Mouse (Mus musculus): ENCODE data around the gene Cplx1. TPM values are rescaled to one million over a fixed set of nuclear protein-coding genes. Genes with fewer than 3 reads are reported as not detected.

Cplx1 gene
- total and polyA plus RNA-seq, 2 experiments from 2014 or later, result 118 to 267 TPM

- Histone ChIP-seq H3K9me3 (ENCODE audit: low read length) (no peaks in the 10 kb centered on the region), H3K36me3 (ENCODE audit: insufficient read depth, low read length) (peaks cover 19% of the 10 kb centered on the region), H3K4me2 (ENCODE audit: low read depth, low read length) (no peak overlapping the region), H3K27ac (no peak overlapping the region), H3K9ac (replicated peaks; ENCODE audit: low read length) (no peak overlapping the region), H3K4me3 (ENCODE audit: low read length) (no peak overlapping the region), H3K27me3 (ENCODE audit: insufficient read depth, low read length) (no peaks in the 10 kb centered on the region), H3K4me1 (ENCODE audit: insufficient read depth, low read length) (no peaks in the 10 kb centered on the region)
- ATAC-seq (no peak), DNase-seq (ENCODE audit: low spot score) (no peak)
- WGBS, result 81% methylated on average over 3 of the region's 3 CpGs
- TF ChIP-seq CTCF (IDR thresholded peaks at IDR 0.05; ENCODE audit: low read depth), result no peak
Observed at GRCm38 (mm10) chr5:108564346-108564745, 14.5 kb upstream of the Cplx1 start.

- no peak for TF ChIP-seq CTCF (IDR thresholded peaks at IDR 0.05; ENCODE audit: low read depth)
- Histone ChIP-seq H3K9ac (replicated peaks; ENCODE audit: low read length) (no peak overlapping the region), H3K27me3 (ENCODE audit: insufficient read depth, low read length) (no peaks in the 10 kb centered on the region), H3K9me3 (ENCODE audit: low read length) (no peaks in the 10 kb centered on the region), H3K4me1 (ENCODE audit: insufficient read depth, low read length) (no peaks in the 10 kb centered on the region), H3K27ac (no peak overlapping the region), H3K4me2 (ENCODE audit: low read depth, low read length) (no peak overlapping the region), H3K36me3 (ENCODE audit: insufficient read depth, low read length) (peaks cover under 1% of the 10 kb centered on the region; the same call in 1 of the 2 replicates), H3K4me3 (ENCODE audit: low read length) (no peak overlapping the region)
- WGBS, result 83% methylated on average over 2 of the region's 2 CpGs
- no peak for ATAC-seq
- DNase-seq (ENCODE audit: low spot score), result no peak
Observed at GRCm38 (mm10) chr5:108562483-108562882, 12.7 kb upstream of the Cplx1 start.

GRCm38 (mm10) chr5:108556986-108557385 is 7.2 kb upstream of the Cplx1 start:
- Histone ChIP-seq H3K4me3 (ENCODE audit: low read length) (no peak overlapping the region), H3K36me3 (ENCODE audit: insufficient read depth, low read length) (no peaks in the 10 kb centered on the region), H3K9ac (replicated peaks; ENCODE audit: low read length) (no peak overlapping the region), H3K27me3 (ENCODE audit: insufficient read depth, low read length) (no peaks in the 10 kb centered on the region), H3K4me1 (ENCODE audit: insufficient read depth, low read length) (no peaks in the 10 kb centered on the region), H3K9me3 (ENCODE audit: low read length) (no peaks in the 10 kb centered on the region), H3K27ac (no peak overlapping the region), H3K4me2 (ENCODE audit: low read depth, low read length) (no peak overlapping the region)
- no peak for DNase-seq (ENCODE audit: low spot score)
- TF ChIP-seq CTCF (IDR thresholded peaks at IDR 0.05; ENCODE audit: low read depth), result no peak
- no peak for ATAC-seq
- 85% methylated on average over 4 of the region's 4 CpGs for WGBS

- H3K4me3 ChIP-seq (ENCODE audit: low read length), result no peak overlapping the region
- TF ChIP-seq CTCF (IDR thresholded peaks at IDR 0.05; ENCODE audit: low read depth), result no peak
- H3K4me1 ChIP-seq (ENCODE audit: insufficient read depth, low read length), result peaks cover under 1% of the 10 kb centered on the region; the same call in 1 of the 2 replicates
- no peak for ATAC-seq
- no peak for DNase-seq (ENCODE audit: low spot score)
- no peak overlapping the region for H3K27ac ChIP-seq
- H3K9me3 ChIP-seq (ENCODE audit: low read length), result no peaks in the 10 kb centered on the region
- H3K27me3 ChIP-seq (ENCODE audit: insufficient read depth, low read length), result no peaks in the 10 kb centered on the region
- WGBS, result 72% methylated on average over 1 of the region's 1 CpGs
- no peak overlapping the region for H3K9ac ChIP-seq (replicated peaks; ENCODE audit: low read length)
- H3K4me2 ChIP-seq (ENCODE audit: low read depth, low read length), result no peak overlapping the region
- no peaks in the 10 kb centered on the region for H3K36me3 ChIP-seq (ENCODE audit: insufficient read depth, low read length)
Observed at GRCm38 (mm10) chr5:108554041-108554440, 4.2 kb upstream of the Cplx1 start.

GRCm38 (mm10) chr5:108550207-108550594 is 377 bp upstream of the Cplx1 start:
- no peak for TF ChIP-seq CTCF (IDR thresholded peaks at IDR 0.05; ENCODE audit: low read depth)
- ATAC-seq (peak; percentile 77), DNase-seq (ENCODE audit: low spot score) (peak; percentile 59)
- H3K9ac ChIP-seq (replicated peaks; ENCODE audit: low read length), result peak overlapping the region; percentile 72
- no peaks in the 10 kb centered on the region for H3K9me3 ChIP-seq (ENCODE audit: low read length)
- H3K4me1 ChIP-seq (ENCODE audit: insufficient read depth, low read length), result peaks cover 6% of the 10 kb centered on the region; the same call in 1 of the 2 replicates
- H3K4me2 ChIP-seq (ENCODE audit: low read depth, low read length), result peak overlapping the region; percentile 78
- peak overlapping the region; percentile 90 for H3K27ac ChIP-seq
- H3K36me3 ChIP-seq (ENCODE audit: insufficient read depth, low read length), result 0 out of 2 replicates have a peak, but pooled peaks cover 3% of the 10 kb centered on the region
- H3K27me3 ChIP-seq (ENCODE audit: insufficient read depth, low read length), result no peaks in the 10 kb centered on the region
- 2% methylated on average over 16 of the region's 16 CpGs for WGBS
- peak overlapping the region; percentile 48 for H3K4me3 ChIP-seq (ENCODE audit: low read length)

- no peak for TF ChIP-seq CTCF (IDR thresholded peaks at IDR 0.05; ENCODE audit: low read depth)
- peak overlapping the region; percentile 90 for H3K27ac ChIP-seq
- DNase-seq (ENCODE audit: low spot score) (no peak), ATAC-seq (no peak)
- peak overlapping the region; percentile 78 for H3K4me2 ChIP-seq (ENCODE audit: low read depth, low read length)
- peak overlapping the region; percentile 48 for H3K4me3 ChIP-seq (ENCODE audit: low read length)
- H3K4me1 ChIP-seq (ENCODE audit: insufficient read depth, low read length), result peaks cover 6% of the 10 kb centered on the region; the same call in 1 of the 2 replicates
- 0 out of 2 replicates have a peak, but pooled peaks cover 5% of the 10 kb centered on the region for H3K36me3 ChIP-seq (ENCODE audit: insufficient read depth, low read length)
- H3K9ac ChIP-seq (replicated peaks; ENCODE audit: low read length), result peak overlapping the region; percentile 72
- no peaks in the 10 kb centered on the region for H3K9me3 ChIP-seq (ENCODE audit: low read length)
- H3K27me3 ChIP-seq (ENCODE audit: insufficient read depth, low read length), result no peaks in the 10 kb centered on the region
- WGBS, result 11% methylated on average over 7 of the region's 7 CpGs
Observed at GRCm38 (mm10) chr5:108549137-108549488, 711 bp downstream of the Cplx1 start.

- H3K9ac ChIP-seq (replicated peaks; ENCODE audit: low read length), result no peak overlapping the region
- H3K4me2 ChIP-seq (ENCODE audit: low read depth, low read length), result 0 out of 2 replicates have a peak overlapping the region, but pooled peaks have one; percentile 78
- ATAC-seq (no peak), DNase-seq (ENCODE audit: low spot score) (no peak)
- peaks cover 6% of the 10 kb centered on the region; the same call in 1 of the 2 replicates for H3K4me1 ChIP-seq (ENCODE audit: insufficient read depth, low read length)
- H3K4me3 ChIP-seq (ENCODE audit: low read length), result no peak overlapping the region
- WGBS, result 93% methylated on average over 5 of the region's 5 CpGs
- H3K27ac ChIP-seq, result no peak overlapping the region
- no peaks in the 10 kb centered on the region for H3K9me3 ChIP-seq (ENCODE audit: low read length)
- H3K36me3 ChIP-seq (ENCODE audit: insufficient read depth, low read length), result 0 out of 2 replicates have a peak, but pooled peaks cover 5% of the 10 kb centered on the region
- TF ChIP-seq CTCF (IDR thresholded peaks at IDR 0.05; ENCODE audit: low read depth), result no peak
- no peaks in the 10 kb centered on the region for H3K27me3 ChIP-seq (ENCODE audit: insufficient read depth, low read length)
Observed at GRCm38 (mm10) chr5:108547636-108548035, 2.2 kb downstream of the Cplx1 start.
